Mouse (Mus musculus) ZHBTc4 (cell line): ENCODE results near the gene Lpin2.

Experiments used
- DNase-seq: peaks from one replicate; pipeline ENCODE4 v3.0.0-alpha.2; 2011; ENCODE audit warnings: low read depth, low spot score

The Lpin2 gene

DNA sequence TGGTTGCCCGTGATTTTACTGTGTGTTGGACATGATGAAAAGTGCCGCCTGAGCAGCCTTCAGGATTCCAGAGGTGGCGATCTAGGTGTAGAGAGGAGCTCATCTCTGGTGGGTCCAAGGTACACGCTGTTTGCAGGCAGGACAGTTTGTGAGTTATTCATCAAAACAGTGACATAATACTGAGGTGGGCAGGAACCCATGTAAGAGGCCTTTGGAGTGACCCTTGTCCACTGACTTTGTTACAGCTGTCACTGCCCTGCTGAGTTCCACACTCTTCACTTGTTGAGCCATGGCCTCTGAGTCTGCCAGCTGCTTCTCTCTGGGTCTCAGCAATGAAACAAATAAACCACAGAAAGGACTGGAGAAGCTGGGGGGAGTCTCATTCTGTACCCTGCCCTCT lies 19.8 kb downstream of the Lpin2 start:
- no peak for DNase-seq

DNA sequence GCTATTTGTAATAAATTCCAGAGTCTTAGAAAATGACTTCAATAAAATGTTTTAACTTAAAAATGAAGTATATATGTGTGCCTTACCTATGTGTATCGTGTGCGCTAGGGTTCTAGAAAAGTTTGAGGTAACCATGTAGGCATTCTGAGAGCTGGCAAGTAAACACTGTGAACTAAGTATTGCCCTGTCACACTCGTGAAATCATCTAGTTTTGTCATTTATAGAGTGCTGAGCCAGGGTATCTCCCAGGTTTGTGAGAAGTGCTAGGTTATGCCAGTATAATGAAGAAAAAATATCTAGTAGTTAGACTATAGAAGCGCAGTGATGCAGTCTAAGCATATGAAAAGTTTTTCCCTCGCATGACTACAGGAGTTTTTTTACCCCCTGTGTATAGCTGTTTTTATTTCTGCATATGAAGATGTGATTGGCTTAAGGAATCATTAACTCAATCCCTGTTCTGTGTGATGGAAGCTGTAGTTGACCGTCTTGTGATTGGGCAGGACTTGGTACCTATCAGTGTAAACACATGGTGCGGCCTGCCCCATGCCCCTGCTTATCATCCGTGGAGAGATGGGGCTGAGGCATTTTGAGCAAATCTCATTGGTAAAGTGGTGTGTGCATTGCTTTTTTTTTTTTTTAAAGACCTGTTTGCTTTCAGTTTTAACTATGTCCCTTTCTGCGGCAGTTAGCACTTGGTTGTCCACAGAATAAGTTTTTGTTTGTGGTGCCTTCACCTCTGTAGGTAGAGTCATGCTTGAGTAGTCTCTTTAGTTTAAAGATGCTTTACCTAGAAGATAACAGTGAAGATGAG lies 21.8 kb downstream of the Lpin2 start:
- DNase-seq = no peak

DNA sequence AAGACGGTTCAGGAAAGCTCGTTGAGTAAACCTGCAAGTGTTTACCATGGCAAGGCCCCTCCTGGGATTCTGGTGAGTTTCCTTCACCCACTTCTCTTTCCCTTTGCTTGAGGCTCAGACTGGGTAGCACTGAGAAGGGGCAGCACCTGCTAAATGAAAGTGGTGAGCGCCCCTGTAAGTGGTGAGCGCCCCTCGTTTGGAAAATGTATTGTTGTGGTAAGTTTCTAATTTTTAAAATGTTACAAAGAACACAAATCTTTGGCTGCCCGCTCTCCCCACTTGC lies 22.4 kb downstream of the Lpin2 start:
- DNase-seq = no peak

DNA sequence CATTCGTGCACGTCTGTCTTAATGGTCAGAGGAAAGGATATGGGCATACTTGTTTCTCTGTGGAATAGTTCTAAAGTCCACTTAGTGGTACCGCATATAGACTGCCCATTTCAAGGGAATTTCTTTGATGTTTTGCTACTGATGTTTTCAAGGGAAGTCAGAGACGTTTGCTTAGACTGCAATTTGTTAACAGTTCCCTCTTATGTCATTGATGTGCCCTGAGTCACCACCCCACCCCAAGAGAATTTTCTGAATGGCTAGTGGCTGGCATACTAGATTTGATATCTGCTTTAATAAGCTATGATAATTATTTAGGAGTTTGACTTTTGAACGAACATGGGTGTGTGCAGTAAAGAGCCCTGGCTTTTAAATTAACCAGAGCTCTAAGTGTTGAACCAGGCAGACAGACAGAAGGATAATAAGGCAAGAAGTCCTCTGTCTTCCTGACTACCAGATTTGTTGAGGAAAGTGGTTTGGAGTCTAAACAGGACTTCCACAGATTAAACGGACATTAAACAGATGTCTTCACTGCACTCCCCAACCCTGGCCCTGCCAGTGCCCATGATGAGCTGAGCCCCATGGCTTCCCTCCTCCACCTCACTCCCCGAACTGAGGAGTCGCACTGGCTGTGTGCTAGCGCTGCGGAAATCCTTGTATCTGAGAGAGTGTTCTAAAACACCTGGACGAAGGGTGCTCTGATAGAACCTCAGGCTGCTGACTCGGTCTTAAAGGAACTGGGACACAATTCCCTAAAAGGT lies 24.0 kb downstream of the Lpin2 start:
- DNase-seq = no peak

- DNase-seq = no peak
Observed at GRCm38 (mm10) chr17:71207268-71207667, 24.9 kb downstream of the Lpin2 start.

- no peak for DNase-seq
Observed at GRCm38 (mm10) chr17:71208376-71208775, 26.0 kb downstream of the Lpin2 start.

- DNase-seq = no peak
Observed at GRCm38 (mm10) chr17:71208921-71209320, 26.6 kb downstream of the Lpin2 start.

DNA sequence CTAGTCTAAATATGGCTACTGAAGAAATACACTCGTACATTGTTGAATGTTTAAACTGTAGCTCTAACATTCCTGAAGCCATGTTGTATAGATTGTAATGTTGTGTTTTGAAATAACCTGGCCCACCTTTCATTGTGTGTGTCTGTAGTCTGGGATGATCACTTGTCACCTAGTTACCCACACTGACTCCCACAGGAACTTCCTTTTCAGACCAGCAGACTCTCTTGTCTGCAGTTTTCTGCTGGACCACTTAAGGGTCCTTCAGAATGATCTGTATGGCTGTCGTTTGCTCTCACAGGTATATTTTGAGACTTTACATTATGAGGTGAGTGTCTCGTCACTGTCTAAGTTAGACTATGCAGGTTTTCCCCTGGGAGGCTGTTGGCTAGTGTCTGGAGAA lies 27.6 kb downstream of the Lpin2 start:
- no peak for DNase-seq

- no peak for DNase-seq
Observed at GRCm38 (mm10) chr17:71211962-71212646, 29.7 kb downstream of the Lpin2 start.

DNA sequence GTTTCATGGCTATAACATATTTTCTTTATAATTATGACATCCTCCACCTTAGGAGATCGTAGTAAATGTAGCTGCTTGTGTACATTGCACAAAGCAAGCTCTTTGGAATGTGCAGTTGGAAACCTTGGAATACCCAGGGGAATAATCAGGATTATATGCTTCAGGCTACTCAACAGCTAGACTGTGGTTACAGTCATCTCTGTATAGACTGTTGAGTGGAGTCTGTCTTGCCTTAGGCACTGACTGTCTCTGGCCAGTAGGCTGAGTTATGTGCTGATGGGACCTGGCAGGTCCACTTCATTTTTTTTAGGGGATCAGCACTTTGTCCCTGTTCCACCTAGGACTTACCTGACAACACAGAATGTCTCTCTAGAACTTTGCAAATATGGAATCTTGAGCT lies 31.3 kb downstream of the Lpin2 start:
- DNase-seq = no peak

- DNase-seq = no peak
Observed at GRCm38 (mm10) chr17:71214514-71215240, 32.3 kb downstream of the Lpin2 start.

DNA sequence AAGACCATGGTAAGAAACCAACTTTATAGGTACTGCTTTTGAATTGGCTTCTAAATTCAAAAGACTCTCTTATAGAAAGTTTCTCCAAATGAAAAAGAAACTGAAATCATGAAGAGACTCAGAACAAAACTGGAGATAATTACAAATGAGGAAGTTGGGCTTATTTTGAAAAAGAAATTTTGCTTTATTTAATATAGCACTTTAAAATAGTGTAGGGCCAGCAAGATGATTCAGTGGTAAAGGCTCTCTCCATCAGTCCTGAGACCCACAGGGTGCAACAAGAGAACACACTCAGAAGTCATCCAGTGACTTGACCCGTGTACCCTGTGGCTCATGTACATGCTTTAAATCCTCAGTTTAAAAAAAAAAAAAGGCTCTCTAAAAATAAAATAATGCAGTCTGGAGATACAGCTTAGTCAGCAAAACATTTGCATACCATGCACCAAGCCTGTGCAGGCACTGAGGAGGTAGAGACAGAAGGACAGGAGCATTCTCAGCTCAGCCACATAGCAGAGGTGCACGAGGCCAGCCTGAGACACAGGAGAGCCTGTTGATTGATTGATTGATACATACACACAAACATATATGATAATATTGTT lies 33.0 kb downstream of the Lpin2 start:
- no peak for DNase-seq

- DNase-seq = no peak
Observed at GRCm38 (mm10) chr17:71216263-71216662, 33.9 kb downstream of the Lpin2 start.

GRCm38 (mm10) chr17:71217111-71217685 lies 34.8 kb downstream of the Lpin2 start:
- no peak for DNase-seq

GRCm38 (mm10) chr17:71221383-71221782 lies 39.0 kb downstream of the Lpin2 start:
- DNase-seq = no peak

- no peak for DNase-seq
Observed at GRCm38 (mm10) chr17:71223676-71224075, 41.3 kb downstream of the Lpin2 start.

DNA sequence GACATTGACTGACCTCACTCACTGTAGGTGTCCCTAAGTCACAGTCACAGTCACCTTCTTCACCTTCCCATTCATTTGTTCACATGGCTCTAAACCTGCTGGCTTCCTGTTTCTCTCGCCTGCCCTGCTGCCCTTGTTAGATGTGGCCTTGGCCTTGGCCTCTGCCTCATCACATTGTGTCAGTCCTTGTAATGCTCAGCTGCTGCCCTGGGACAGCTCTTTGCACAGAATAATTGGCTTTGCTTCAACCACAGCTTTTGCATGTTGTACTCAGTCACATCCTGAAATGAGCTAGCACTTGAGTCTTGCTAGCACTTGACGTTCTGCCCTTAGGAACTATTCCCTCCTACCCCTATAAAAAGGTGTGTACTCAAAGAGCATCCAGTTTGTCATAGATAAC lies 42.2 kb downstream of the Lpin2 start:
- no peak for DNase-seq

GRCm38 (mm10) chr17:71225091-71225490 lies 42.7 kb downstream of the Lpin2 start:
- DNase-seq = peak; percentile 69

DNA sequence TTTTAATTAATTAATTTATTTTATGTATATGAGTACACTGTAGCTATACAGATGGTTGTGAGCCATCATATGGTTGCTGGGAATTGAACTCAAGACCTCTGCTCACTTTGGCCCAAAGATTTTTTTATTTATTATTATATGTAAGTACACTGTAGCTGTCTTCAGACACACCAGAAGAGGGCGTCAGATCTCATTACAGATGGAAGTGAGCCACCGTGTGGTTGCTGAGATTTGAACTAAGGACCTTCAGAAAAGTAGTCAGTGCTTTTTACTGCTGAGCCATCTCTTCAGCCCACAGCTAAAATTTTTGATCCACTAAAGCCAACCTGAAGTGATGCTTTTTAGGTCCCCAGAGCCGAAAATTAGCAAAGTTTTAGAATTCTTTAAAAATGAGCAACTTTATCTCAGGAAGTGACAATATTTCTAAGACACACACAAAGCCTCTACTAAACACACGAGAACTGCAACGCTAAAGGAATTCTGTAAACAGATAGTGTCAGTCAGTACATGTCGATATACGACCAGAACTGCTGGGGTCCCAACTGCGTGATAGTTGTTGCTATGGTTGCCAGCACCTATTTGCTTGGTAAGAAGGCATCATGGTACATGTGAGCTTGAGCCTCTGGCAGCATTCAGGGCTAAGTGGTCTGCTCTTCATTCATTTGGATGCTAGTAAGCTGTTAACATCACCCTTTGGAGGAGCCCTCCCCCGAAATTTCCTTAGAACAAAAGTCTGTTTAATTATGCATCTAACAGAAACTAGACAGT lies 45.0 kb downstream of the Lpin2 start:
- no peak for DNase-seq

DNA sequence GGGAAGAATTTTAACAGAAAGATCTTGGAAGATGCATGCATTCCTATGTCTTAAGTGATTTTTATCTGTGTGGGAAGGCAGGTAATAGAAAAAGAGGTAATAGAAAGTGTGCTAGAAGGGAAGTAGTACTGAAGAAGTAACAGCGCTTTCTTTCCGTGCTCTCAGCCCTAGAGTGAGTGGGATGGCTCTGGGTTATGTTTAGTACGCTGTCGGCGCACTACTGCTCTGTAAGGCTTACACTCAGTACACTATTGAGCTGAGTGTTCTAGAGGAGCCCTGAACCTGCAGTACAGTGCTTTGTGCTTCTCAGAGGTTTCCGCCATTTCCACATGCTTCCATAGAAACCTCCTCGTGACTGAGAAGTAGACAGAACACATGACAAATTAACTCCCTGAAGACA lies 46.3 kb downstream of the Lpin2 start:
- no peak for DNase-seq
